Mouse (Mus musculus): Measurements from ENCODE around the gene Tent2. TPM values are rescaled to one million over a fixed set of nuclear protein-coding genes. Genes with fewer than 3 reads are reported as not detected.
A peak's percentile ranks its signal among the peaks of the same experiment; 100 is the strongest.

The Tent2 gene
- polyA plus RNA-seq, 1 experiment from 2014 or later: 48.6 TPM

DNA sequence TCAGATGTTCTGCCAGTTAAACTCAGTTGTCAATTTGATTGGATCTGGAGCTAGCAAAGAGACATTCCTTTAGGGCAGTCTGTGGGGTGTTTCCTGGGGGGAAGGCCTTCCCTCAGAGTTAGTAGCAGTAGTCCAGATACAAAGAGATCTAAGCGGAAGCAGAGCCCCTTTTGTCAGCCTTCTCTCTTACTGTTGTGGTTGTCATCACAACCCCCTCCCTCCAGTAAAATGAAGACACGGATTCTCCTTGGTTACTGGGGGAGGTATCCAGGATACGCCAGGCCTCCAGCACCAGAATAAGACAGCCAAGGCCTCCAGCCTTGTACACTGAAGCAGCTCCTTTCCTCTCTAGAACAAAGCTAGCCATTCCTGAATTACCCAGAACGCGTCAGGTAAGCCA is 63.2 kb downstream of the Tent2 start:
- H3K4me3 ChIP-seq (ENCODE audit: low read depth, low read length): no peak overlapping the region
- H3K9me3 ChIP-seq (ENCODE audit: control insufficient read depth, low read length): no peaks in the 10 kb centered on the region
- H3K27ac ChIP-seq (ENCODE audit: low read depth, low read length): no peak overlapping the region
- no peaks in the 10 kb centered on the region for H3K36me3 ChIP-seq (ENCODE audit: control insufficient read depth, insufficient read depth, low read length)
- H3K4me2 ChIP-seq (ENCODE audit: low read depth, low read length): no peak overlapping the region
- H3K4me1 ChIP-seq (ENCODE audit: control insufficient read depth, insufficient read depth, low read length): no peaks in the 10 kb centered on the region
- no peaks in the 10 kb centered on the region for H3K27me3 ChIP-seq (ENCODE audit: control insufficient read depth, insufficient read depth, low read length)
- peak; percentile 44; the same call in 1 of the 2 replicates for ATAC-seq (ENCODE audit: low read depth)
- no peak overlapping the region for H3K9ac ChIP-seq (replicated peaks; ENCODE audit: low read depth, low read length)
- 50% methylated on average over 5 of the region's 5 CpGs for WGBS

DNA sequence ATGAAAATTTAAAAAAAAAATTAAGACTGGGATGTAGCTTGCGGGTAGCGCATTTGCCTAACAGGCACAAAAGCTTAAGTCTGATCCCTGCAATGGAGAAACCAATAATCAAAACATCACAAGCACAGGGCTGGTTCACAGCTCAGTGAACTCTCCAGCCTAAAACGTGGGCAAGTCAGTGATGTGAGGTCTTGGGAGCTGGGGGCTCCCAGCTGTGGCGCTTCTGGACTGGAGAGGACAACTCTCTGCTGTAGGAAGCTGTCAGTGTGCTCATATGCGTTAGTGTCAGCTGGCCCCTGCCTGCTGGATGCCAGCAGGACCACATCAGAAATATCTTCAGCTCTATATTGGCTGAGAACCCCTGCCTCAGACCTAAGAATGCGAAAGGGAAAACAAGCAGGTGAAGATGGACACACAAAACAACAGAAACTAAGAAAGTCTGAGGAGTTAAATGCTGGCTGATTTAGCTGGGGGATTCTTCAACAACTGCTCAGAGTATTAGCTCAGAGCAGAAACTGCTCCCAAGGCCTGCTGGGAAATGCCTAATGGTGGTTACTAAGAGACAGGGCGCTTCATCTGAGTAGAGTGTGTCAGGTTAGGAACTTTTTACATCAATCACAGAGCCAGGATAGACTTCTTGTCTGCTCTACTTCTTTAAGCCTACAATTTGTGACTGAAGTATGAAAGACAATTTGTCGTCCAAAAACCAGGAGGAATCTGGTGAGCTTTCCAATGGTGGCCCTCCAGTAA is 63.9 kb downstream of the Tent2 start:
- H3K27me3 ChIP-seq (ENCODE audit: control insufficient read depth, insufficient read depth, low read length): no peaks in the 10 kb centered on the region
- H3K4me2 ChIP-seq (ENCODE audit: low read depth, low read length): no peak overlapping the region
- WGBS: 72% methylated on average over 8 of the region's 8 CpGs
- H3K4me3 ChIP-seq (ENCODE audit: low read depth, low read length): no peak overlapping the region
- no peaks in the 10 kb centered on the region for H3K4me1 ChIP-seq (ENCODE audit: control insufficient read depth, insufficient read depth, low read length)
- no peaks in the 10 kb centered on the region for H3K9me3 ChIP-seq (ENCODE audit: control insufficient read depth, low read length)
- H3K27ac ChIP-seq (ENCODE audit: low read depth, low read length): no peak overlapping the region
- no peak overlapping the region for H3K9ac ChIP-seq (replicated peaks; ENCODE audit: low read depth, low read length)
- H3K36me3 ChIP-seq (ENCODE audit: control insufficient read depth, insufficient read depth, low read length): no peaks in the 10 kb centered on the region
- ATAC-seq (ENCODE audit: low read depth): peak; percentile 31; the same call in 1 of the 2 replicates

DNA sequence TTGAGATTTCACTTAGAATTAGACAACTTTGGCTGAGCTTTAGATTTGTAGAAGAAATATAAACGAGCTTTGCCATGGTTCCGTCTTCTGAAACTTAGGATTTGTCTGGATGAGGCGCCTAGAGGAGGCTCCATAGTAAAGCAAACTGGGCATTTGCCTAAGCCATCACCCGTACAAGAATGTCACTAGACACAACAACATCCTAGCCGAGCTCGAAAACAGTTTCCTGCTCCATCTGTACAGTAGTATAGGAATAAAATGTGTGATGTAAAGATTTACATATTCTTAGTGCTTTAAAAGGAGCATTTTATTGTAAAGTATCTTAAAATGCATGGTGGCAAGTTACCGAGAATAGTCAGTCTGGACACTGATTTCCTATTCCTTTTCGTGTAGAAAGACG is 69.9 kb downstream of the Tent2 start:
- no peaks in the 10 kb centered on the region for H3K27me3 ChIP-seq (ENCODE audit: control insufficient read depth, insufficient read depth, low read length)
- H3K36me3 ChIP-seq (ENCODE audit: control insufficient read depth, insufficient read depth, low read length): no peaks in the 10 kb centered on the region
- no peak overlapping the region for H3K4me2 ChIP-seq (ENCODE audit: low read depth, low read length)
- no peaks in the 10 kb centered on the region for H3K9me3 ChIP-seq (ENCODE audit: control insufficient read depth, low read length)
- no peak for ATAC-seq (ENCODE audit: low read depth)
- H3K9ac ChIP-seq (replicated peaks; ENCODE audit: low read depth, low read length): no peak overlapping the region
- no peak overlapping the region for H3K27ac ChIP-seq (ENCODE audit: low read depth, low read length)
- WGBS: 94% methylated on average over 9 of the region's 9 CpGs
- no peak overlapping the region for H3K4me3 ChIP-seq (ENCODE audit: low read depth, low read length)
- H3K4me1 ChIP-seq (ENCODE audit: control insufficient read depth, insufficient read depth, low read length): no peaks in the 10 kb centered on the region

DNA sequence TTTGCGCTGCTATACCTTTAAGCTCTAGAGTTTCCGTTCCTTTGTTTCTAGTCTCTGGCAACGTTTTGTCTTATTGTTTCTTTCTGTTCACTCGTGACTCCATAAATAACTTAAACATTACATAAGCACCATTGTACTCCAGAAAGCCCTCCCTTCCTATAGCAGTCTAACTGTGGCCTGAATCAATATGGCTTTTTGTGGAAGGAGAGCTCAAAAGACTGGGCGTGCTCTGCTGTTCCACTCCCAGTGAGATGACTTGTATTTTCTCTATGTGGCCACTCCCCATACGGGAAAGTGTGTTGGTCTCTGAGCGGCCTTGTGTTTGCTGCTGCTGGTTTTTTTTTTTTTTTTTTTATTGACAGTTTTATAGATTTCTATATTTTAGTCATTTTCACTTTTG is 74.9 kb downstream of the Tent2 start:
- H3K36me3 ChIP-seq (ENCODE audit: control insufficient read depth, insufficient read depth, low read length): no peaks in the 10 kb centered on the region
- no peak for ATAC-seq (ENCODE audit: low read depth)
- WGBS: 27% methylated on average over 7 of the region's 7 CpGs
- no peak overlapping the region for H3K4me2 ChIP-seq (ENCODE audit: low read depth, low read length)
- H3K9ac ChIP-seq (replicated peaks; ENCODE audit: low read depth, low read length): no peak overlapping the region
- H3K27ac ChIP-seq (ENCODE audit: low read depth, low read length): no peak overlapping the region
- H3K9me3 ChIP-seq (ENCODE audit: control insufficient read depth, low read length): no peaks in the 10 kb centered on the region
- no peaks in the 10 kb centered on the region for H3K27me3 ChIP-seq (ENCODE audit: control insufficient read depth, insufficient read depth, low read length)
- H3K4me1 ChIP-seq (ENCODE audit: control insufficient read depth, insufficient read depth, low read length): no peaks in the 10 kb centered on the region
- no peak overlapping the region for H3K4me3 ChIP-seq (ENCODE audit: low read depth, low read length)

DNA sequence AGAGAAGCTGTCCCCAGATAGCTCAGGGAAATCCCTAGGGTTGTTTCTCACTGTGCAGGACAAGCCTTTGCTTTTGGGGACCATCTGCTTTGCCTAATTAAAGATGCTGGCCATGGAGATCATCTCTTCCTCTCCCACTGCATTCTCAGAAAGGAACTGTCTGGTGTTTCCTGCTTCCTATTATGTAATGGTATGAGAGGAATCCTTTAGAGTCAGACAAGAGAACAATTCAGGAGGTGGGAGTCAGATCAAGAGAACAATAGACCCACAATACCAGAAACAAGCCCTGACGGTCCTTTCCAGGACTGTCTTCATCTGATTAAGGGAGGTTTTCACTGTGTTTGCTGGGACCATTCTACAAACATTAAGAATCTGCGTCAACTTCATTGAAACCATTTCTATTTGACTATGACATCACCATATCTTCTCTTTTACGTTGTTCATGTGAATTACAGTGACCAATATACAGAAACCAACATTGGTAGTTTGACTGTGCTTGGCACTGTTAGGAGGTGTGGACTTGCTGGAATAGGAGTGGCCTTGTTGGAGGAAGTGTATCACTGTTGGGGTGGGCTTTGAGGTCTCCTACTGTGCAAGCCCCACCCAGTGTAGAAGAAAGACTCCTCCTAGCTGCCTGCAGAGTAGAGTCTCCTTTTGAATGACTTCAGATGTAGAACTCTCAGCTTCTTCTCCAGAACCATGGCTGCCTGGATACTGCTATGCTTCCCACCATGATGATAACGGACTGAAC is 89.7 kb downstream of the Tent2 start:
- Histone ChIP-seq H3K27ac (ENCODE audit: low read depth, low read length) (no peak overlapping the region), H3K4me1 (ENCODE audit: control insufficient read depth, insufficient read depth, low read length) (no peaks in the 10 kb centered on the region), H3K4me2 (ENCODE audit: low read depth, low read length) (no peak overlapping the region), H3K36me3 (ENCODE audit: control insufficient read depth, insufficient read depth, low read length) (no peaks in the 10 kb centered on the region), H3K9ac (replicated peaks; ENCODE audit: low read depth, low read length) (no peak overlapping the region), H3K27me3 (ENCODE audit: control insufficient read depth, insufficient read depth, low read length) (no peaks in the 10 kb centered on the region), H3K9me3 (ENCODE audit: control insufficient read depth, low read length) (no peaks in the 10 kb centered on the region), H3K4me3 (ENCODE audit: low read depth, low read length) (no peak overlapping the region)
- ATAC-seq (ENCODE audit: low read depth): no peak
- 66% methylated on average over 4 of the region's 4 CpGs for WGBS

DNA sequence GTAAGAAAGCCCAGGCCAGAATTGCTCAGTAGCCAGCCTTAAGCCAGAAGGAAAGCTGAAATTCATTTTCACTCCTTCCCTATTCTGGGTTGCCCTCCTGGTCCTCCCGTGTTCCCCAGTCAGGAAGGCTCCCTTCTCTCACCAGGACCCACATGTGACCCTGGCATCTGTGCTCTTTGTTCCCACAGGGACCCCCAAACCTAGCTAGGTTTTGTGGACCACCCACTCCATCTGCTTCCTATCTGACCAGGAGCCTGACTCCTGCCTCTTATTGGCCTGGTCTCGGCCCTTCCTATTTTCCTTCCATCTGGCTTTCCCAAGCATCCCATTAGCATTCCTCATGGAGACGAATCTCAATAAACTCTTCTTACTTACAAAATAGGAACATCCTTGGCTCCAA is 93.6 kb downstream of the Tent2 start:
- H3K36me3 ChIP-seq (ENCODE audit: control insufficient read depth, insufficient read depth, low read length): no peaks in the 10 kb centered on the region
- H3K4me2 ChIP-seq (ENCODE audit: low read depth, low read length): no peak overlapping the region
- H3K9me3 ChIP-seq (ENCODE audit: control insufficient read depth, low read length): no peaks in the 10 kb centered on the region
- H3K4me3 ChIP-seq (ENCODE audit: low read depth, low read length): no peak overlapping the region
- H3K27ac ChIP-seq (ENCODE audit: low read depth, low read length): no peak overlapping the region
- no peaks in the 10 kb centered on the region for H3K27me3 ChIP-seq (ENCODE audit: control insufficient read depth, insufficient read depth, low read length)
- no peak for ATAC-seq (ENCODE audit: low read depth)
- H3K9ac ChIP-seq (replicated peaks; ENCODE audit: low read depth, low read length): no peak overlapping the region
- whole genome bisulfite sequencing: 74% methylated on average over 3 of the region's 3 CpGs
- no peaks in the 10 kb centered on the region for H3K4me1 ChIP-seq (ENCODE audit: control insufficient read depth, insufficient read depth, low read length)

DNA sequence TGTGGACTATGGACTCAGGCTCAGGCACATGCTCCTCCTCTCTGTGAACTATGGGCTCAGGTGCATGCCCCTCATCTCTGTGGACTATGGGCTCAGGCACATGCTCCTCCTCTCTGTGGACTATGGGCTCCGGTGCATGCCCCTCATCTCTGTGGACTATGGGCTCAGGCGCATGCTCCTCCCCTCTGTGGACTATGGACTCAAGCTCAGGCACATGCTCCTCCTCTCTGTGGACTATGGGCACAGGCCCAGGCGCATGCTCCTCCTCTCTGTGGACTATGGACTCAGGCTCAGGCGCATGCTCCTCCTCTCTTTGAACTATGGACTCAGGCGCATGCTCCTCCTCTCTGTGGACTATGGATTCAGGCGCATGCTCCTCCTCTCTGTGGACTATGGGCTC is 95.5 kb downstream of the Tent2 start:
- H3K9ac ChIP-seq (replicated peaks; ENCODE audit: low read depth, low read length): no peak overlapping the region
- no peak overlapping the region for H3K4me3 ChIP-seq (ENCODE audit: low read depth, low read length)
- H3K27ac ChIP-seq (ENCODE audit: low read depth, low read length): no peak overlapping the region
- H3K36me3 ChIP-seq (ENCODE audit: control insufficient read depth, insufficient read depth, low read length): no peaks in the 10 kb centered on the region
- H3K9me3 ChIP-seq (ENCODE audit: control insufficient read depth, low read length): no peaks in the 10 kb centered on the region
- no peak for ATAC-seq (ENCODE audit: low read depth)
- 94% methylated on average over 6 of the region's 6 CpGs for WGBS
- no peak overlapping the region for H3K4me2 ChIP-seq (ENCODE audit: low read depth, low read length)
- no peaks in the 10 kb centered on the region for H3K27me3 ChIP-seq (ENCODE audit: control insufficient read depth, insufficient read depth, low read length)
- H3K4me1 ChIP-seq (ENCODE audit: control insufficient read depth, insufficient read depth, low read length): no peaks in the 10 kb centered on the region

Other genes starting within 250 kb of the Tent2 start
- 0.24 and 0.39 TPM in 2 replicates for gene Cmya5, start 47.7 kb downstream of the Tent2 start, polyA plus RNA-seq (2014; fragmentation: Nextera tagmentation; extraction: Ambion mirVana)
- gene Homer1, start 107.2 kb upstream of the Tent2 start, polyA plus RNA-seq (2014; fragmentation: Nextera tagmentation; extraction: Ambion mirVana): 20.4 and 24.4 TPM in 2 replicates